Mouse (Mus musculus) myocyte (in vitro differentiated cells): ENCODE results near the gene Kif2c. TPM values are rescaled to one million over a fixed set of nuclear protein-coding genes. Genes with fewer than 3 reads are reported as not detected.

ENCODE experiments used
- H3K27me3 ChIP-seq: one replicate; pipeline ENCODE4 v1.6.1; 2011; ENCODE audit not compliant: control insufficient read depth, insufficient read depth, insufficient read length
- H3K36me3 ChIP-seq: one replicate; pipeline ENCODE4 v1.6.1; 2011; ENCODE audit not compliant: control insufficient read depth, insufficient read depth
- H3K4me2 ChIP-seq: one replicate; pipeline ENCODE4 v1.6.1; 2011; ENCODE audit warnings: low read depth, control low read depth
- H3K4me3 ChIP-seq: one replicate; pipeline ENCODE4 v1.5.1; 2011; ENCODE audit warnings: mild to moderate bottlenecking, control low read depth, moderate library complexity
- H3K79me2 ChIP-seq: one replicate; pipeline ENCODE4 v1.6.1; 2011; ENCODE audit not compliant: control insufficient read depth, insufficient read depth
- H3ac ChIP-seq: one replicate; pipeline ENCODE4 v1.6.1; 2011; ENCODE audit not compliant: control insufficient read depth, insufficient read length
- CEBPB ChIP-seq: IDR thresholded peaks from 2 replicates; pipeline ENCODE4 v1.6.1; 2011; ENCODE audit warnings: mild to moderate bottlenecking, moderate library complexity; ENCODE audit not compliant: poor library complexity, insufficient read depth, severe bottlenecking
- E2F4 ChIP-seq: IDR thresholded peaks from one replicate; pipeline ENCODE4 v1.6.1; 2011; ENCODE audit warnings: mild to moderate bottlenecking, control low read depth, moderate library complexity; ENCODE audit not compliant: insufficient read depth
- MAX ChIP-seq: IDR thresholded peaks from one replicate; pipeline ENCODE4 v1.6.1; 2011; ENCODE audit warnings: low read depth, mild to moderate bottlenecking, control low read depth
- MYOD1 ChIP-seq, 3 experiments: IDR thresholded peaks; one replicate each; pipeline ENCODE4 v1.6.1; 2011; ENCODE audit warnings: control low read depth in 2 of 3, low read depth in 2 of 3, mild to moderate bottlenecking in 2 of 3, moderate library complexity in 1 of 3; ENCODE audit not compliant: insufficient read length in 2 of 3, control insufficient read depth in 1 of 3
- MYOG ChIP-seq, 3 experiments: IDR thresholded peaks; one replicate each; pipeline ENCODE4 v1.6.1; 2011; ENCODE audit warnings: control low read depth in 2 of 3, low read depth in 2 of 3, mild to moderate bottlenecking in 2 of 3; ENCODE audit not compliant: insufficient read length in 2 of 3, control insufficient read depth in 1 of 3, insufficient read depth in 1 of 3
- POLR2A ChIP-seq: IDR thresholded peaks from one replicate; pipeline ENCODE4 v1.6.1; 2011; ENCODE audit warnings: low read depth, mild to moderate bottlenecking, control low read depth, moderate library complexity; ENCODE audit not compliant: insufficient read length
- POLR2AphosphoS2 ChIP-seq: IDR thresholded peaks from one replicate; pipeline ENCODE4 v1.6.1; 2011; ENCODE audit warnings: low read depth, control low read depth; ENCODE audit not compliant: insufficient read length
- REST ChIP-seq: IDR thresholded peaks from one replicate; pipeline ENCODE4 v1.6.1; 2011; ENCODE audit warnings: mild to moderate bottlenecking, control low read depth, moderate library complexity; ENCODE audit not compliant: insufficient read depth, insufficient read length
- SRF ChIP-seq: IDR thresholded peaks from one replicate; pipeline ENCODE4 v1.6.1; 2011; ENCODE audit warnings: low read depth; ENCODE audit not compliant: control insufficient read depth, insufficient read length
- TCF12 ChIP-seq: IDR thresholded peaks from one replicate; pipeline ENCODE4 v1.6.1; 2011; ENCODE audit warnings: mild to moderate bottlenecking, control low read depth; ENCODE audit not compliant: poor library complexity, insufficient read depth, severe bottlenecking
- TCF3 ChIP-seq: IDR thresholded peaks from one replicate; pipeline ENCODE4 v1.6.1; 2011; ENCODE audit warnings: low read depth, control low read depth; ENCODE audit not compliant: insufficient read length
- USF1 ChIP-seq: IDR thresholded peaks from one replicate; pipeline ENCODE4 v1.6.1; 2011; ENCODE audit warnings: low read depth, mild to moderate bottlenecking, control low read depth, moderate library complexity
- polyA plus RNA-seq: library from polyadenylated mRNA; unstranded; fragments of >200 nt; fragmentation: generic; extraction: Trizol; gene quantifications from one replicate; pipeline ENCODE4 v1.2.1, GENCODE M21; 2012; ENCODE audit warnings: missing spikeins

The Kif2c gene
- 18.5 TPM for polyA plus RNA-seq

DNA sequence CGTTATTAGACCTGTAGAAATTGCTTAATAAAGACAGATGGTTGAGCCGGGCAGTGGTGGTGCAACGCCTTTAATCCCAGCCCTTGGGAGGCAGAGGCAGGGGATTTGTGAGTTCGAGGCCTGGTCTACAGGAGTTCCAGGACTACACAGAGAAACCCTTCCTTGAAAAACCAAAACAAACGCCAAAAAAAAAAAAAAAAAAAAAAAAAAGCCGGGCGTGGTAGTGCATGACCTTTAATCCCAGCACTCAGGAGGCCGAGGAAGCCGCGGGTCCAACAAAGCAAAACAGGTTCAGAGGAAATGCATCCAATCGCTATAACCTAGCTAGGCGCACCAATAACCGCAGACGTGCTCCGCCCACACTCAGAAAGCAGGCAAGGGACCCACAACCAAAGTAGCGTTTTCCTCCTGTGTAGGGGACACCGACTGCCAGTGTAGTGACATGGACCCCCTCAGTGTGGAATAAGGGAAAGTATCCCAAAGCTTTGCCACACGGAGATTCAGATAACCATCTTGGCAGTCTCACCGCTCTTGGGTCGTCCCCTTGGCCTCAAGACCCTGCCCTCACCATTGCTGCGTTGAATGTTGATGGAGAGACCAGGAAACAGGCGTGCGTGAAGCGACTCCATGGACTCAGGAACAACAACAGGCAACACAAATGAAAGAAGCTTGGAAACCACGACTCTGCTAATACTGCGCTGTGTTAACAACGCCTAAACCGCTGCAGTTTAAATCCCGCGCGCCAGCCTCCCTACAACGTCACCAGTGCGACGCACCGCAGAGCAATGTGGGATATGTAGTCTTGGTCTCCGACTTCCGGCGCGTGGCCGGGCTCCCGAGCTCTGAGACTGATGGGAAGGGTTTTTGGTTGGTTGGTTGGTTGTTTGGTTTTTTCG lies at the start of gene Kif2c:
Gene Kif2c, minus strand, starts transcription at position 777 of the 896 bp plus-strand sequence.
- TF ChIP-seq POLR2A (peak; percentile 54), E2F4 (peak; percentile 100), USF1 (peak; percentile 15), MYOG (IDR thresholded peaks at IDR 0.05; ENCODE audit: control insufficient read depth in 1 of 3, insufficient read depth in 1 of 3, insufficient read length in 2 of 3, low read depth in 2 of 3) (no peak), SRF (peak; percentile 91), POLR2AphosphoS2 (peak; percentile 56), REST (no peak)
- Histone ChIP-seq H3K79me2 (peaks cover 24% of the 10 kb centered on the region), H3K27me3 (no peaks in the 10 kb centered on the region), H3K36me3 (peaks cover 4% of the 10 kb centered on the region), H3K4me3 (peak within 1 kb of the TSS; percentile 66), H3ac (no peak within 1 kb of the TSS), H3K4me2 (peak within 1 kb of the TSS; percentile 77)

DNA sequence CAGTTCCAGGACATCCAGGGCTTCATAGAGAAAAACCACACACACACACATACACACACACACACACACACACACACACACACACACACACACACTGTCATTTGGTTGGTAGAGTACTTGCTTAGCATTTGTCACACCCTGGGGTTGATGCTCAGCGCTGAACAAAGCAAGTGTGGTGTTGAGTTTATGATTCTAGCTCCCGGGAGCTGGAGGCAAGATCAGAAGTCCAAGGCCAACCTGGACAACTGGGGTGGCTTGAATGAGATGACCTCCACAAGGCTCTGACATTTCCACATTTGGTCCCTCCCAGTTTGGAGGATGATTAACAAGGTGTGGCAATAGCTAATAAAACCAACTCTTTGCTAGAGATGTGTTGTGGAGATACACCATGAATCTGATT lies 48.8 kb upstream of the Kif2c start:
- Histone ChIP-seq H3K4me2 (no peak overlapping the region), H3K27me3 (peaks cover 40% of the 10 kb centered on the region), H3ac (no peak overlapping the region), H3K4me3 (no peak overlapping the region), H3K36me3 (no peaks in the 10 kb centered on the region), H3K79me2 (no peaks in the 10 kb centered on the region)
- TF ChIP-seq E2F4 (no peak), CEBPB (no peak), POLR2AphosphoS2 (no peak), MYOD1 (IDR thresholded peaks at IDR 0.05; ENCODE audit: control insufficient read depth in 1 of 3, insufficient read length in 2 of 3, low read depth in 2 of 3) (no peak), SRF (no peak), TCF12 (no peak), MYOG (IDR thresholded peaks at IDR 0.05; ENCODE audit: control insufficient read depth in 1 of 3, insufficient read depth in 1 of 3, insufficient read length in 2 of 3, low read depth in 2 of 3) (no peak), POLR2A (no peak), TCF3 (no peak), USF1 (no peak), REST (no peak)

DNA sequence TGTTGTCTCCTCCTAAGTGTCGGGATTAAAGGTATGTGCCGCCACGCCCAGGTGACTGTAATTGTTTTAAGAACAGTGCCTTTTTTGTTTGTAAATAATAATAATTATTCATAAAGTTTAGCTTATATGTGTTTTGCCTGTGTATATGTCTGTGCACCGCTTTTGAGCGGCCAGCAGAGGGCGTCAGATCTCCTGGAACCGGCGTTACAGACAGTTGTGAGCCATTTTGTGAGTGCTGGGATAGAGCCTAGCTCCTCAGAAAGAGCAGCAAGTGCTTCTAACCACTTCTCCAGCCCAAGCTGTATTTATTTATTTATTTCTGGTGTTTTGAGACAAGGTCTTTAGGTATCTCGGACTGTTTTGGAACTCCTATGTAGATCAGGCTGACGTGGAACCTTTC lies 47.9 kb upstream of the Kif2c start:
- Histone ChIP-seq H3K4me2 (no peak overlapping the region), H3K4me3 (no peak overlapping the region), H3K36me3 (no peaks in the 10 kb centered on the region), H3K79me2 (no peaks in the 10 kb centered on the region), H3K27me3 (peaks cover 38% of the 10 kb centered on the region), H3ac (no peak overlapping the region)
- TF ChIP-seq REST = no peak

- Histone ChIP-seq H3ac (no peak overlapping the region), H3K4me2 (no peak overlapping the region), H3K27me3 (peaks cover 31% of the 10 kb centered on the region), H3K4me3 (no peak overlapping the region), H3K36me3 (no peaks in the 10 kb centered on the region), H3K79me2 (no peaks in the 10 kb centered on the region)
- TF ChIP-seq MAX (no peak), TCF12 (no peak), SRF (no peak), USF1 (no peak), MYOG (IDR thresholded peaks at IDR 0.05; ENCODE audit: control insufficient read depth in 1 of 3, insufficient read depth in 1 of 3, insufficient read length in 2 of 3, low read depth in 2 of 3) (no peak), MYOD1 (IDR thresholded peaks at IDR 0.05; ENCODE audit: control insufficient read depth in 1 of 3, insufficient read length in 2 of 3, low read depth in 2 of 3) (no peak), POLR2A (no peak), REST (no peak), E2F4 (no peak), TCF3 (no peak), CEBPB (no peak), POLR2AphosphoS2 (no peak)
Measured at GRCm38 (mm10) chr4:117229590-117229989, 47.2 kb upstream of the Kif2c start.

- no peaks in the 10 kb centered on the region for H3K36me3 ChIP-seq
- no peak overlapping the region for H3K4me2 ChIP-seq
- no peak overlapping the region for H3K4me3 ChIP-seq
- TF ChIP-seq POLR2A = no peak
- peaks cover 20% of the 10 kb centered on the region for H3K27me3 ChIP-seq
- H3K79me2 ChIP-seq = no peaks in the 10 kb centered on the region
- H3ac ChIP-seq = no peak overlapping the region
Measured at GRCm38 (mm10) chr4:117225250-117225649, 42.8 kb upstream of the Kif2c start.
